Comparison of ENCODE assay signal across 16 mouse cellular contexts in genomic region chr6:16077195-16077810, GRCm38 (mm10).
A peak's percentile ranks its signal among the peaks of the same experiment; 100 is the strongest.
DNase-seq lines count a peak whose midpoint lies in the region; ATAC-seq lines count a peak whose summit lies in the region.
"Had no signal": no experiment of that assay in that cellular context is flagged by ENCODE, and none has a peak within 500 bp of the region (broad histone marks: within the 10 kb centered on the region; RNA-seq: fewer than 3 reads in every experiment).

No protein-coding gene starts in this region.

- H3K9me3 ChIP-seq in hindbrain, embryonic 13.5 days: no peaks in the 10 kb centered on the region
- no peaks in the 10 kb centered on the region for H3K9me3 ChIP-seq in hindbrain, embryonic 11.5 days (ENCODE audit: control insufficient read depth, low read length)
- no peaks in the 10 kb centered on the region for H3K9me3 ChIP-seq in midbrain, embryonic 15.5 days
- H3K9me3 ChIP-seq in midbrain, embryonic 16.5 days (replicated peaks; ENCODE audit: control insufficient read depth, low read length, poor library complexity, severe bottlenecking): no peaks in the 10 kb centered on the region
- no peaks in the 10 kb centered on the region for H3K9me3 ChIP-seq in forebrain, embryonic 16.5 days (ENCODE audit: control insufficient read depth, low read length)
- H3K9me3 ChIP-seq: embryonic facial prominence, embryonic 10.5 days had no signal

- no peak overlapping the region for H3K4me2 ChIP-seq in hindbrain, embryonic 13.5 days
- H3K4me2 ChIP-seq in hindbrain, embryonic 11.5 days (replicated peaks; ENCODE audit: low read depth, low read length): no peak overlapping the region
- no peak overlapping the region for H3K4me2 ChIP-seq in midbrain, embryonic 15.5 days
- no peak overlapping the region for H3K4me2 ChIP-seq in midbrain, embryonic 16.5 days (ENCODE audit: low read length)
- no peak overlapping the region for H3K4me2 ChIP-seq in forebrain, embryonic 16.5 days (ENCODE audit: low read length)
- H3K4me2 ChIP-seq: heart, embryonic 11.5 days had no signal

- H3K27ac ChIP-seq in hindbrain, embryonic 13.5 days: no peak overlapping the region
- H3K27ac ChIP-seq in hindbrain, embryonic 11.5 days (ENCODE audit: low read depth, low read length): no peak overlapping the region
- H3K27ac ChIP-seq in midbrain, embryonic 15.5 days: no peak overlapping the region
- H3K27ac ChIP-seq in midbrain, embryonic 16.5 days (ENCODE audit: low read length): no peak overlapping the region
- H3K27ac ChIP-seq in forebrain, embryonic 16.5 days (ENCODE audit: low read length): no peak overlapping the region
- H3K27ac ChIP-seq: embryonic facial prominence, embryonic 10.5 days had no signal

- DNase-seq in hindbrain, embryonic 11.5 days (ENCODE audit: low spot score): no peak
- peak; percentile 56 for DNase-seq in retina, embryonic 14.5 days (ENCODE audit: low spot score)
- DNase-seq in lung, postnatal 25 days (ENCODE audit: low spot score): no peak
- DNase-seq in heart, postnatal 14 days: no peak
- DNase-seq: cerebellum, adult 2 months; kidney, adult 8-10 months; liver; right cerebral cortex, postnatal 4 days; thymus, adult 2 months had no signal

- no peak overlapping the region for H3K9ac ChIP-seq in hindbrain, embryonic 13.5 days
- no peak overlapping the region for H3K9ac ChIP-seq in hindbrain, embryonic 11.5 days (ENCODE audit: low read depth, low read length)
- no peak overlapping the region for H3K9ac ChIP-seq in midbrain, embryonic 15.5 days
- no peak overlapping the region for H3K9ac ChIP-seq in midbrain, embryonic 16.5 days (ENCODE audit: low read depth, low read length)
- H3K9ac ChIP-seq in forebrain, embryonic 16.5 days (replicated peaks; ENCODE audit: low read depth, low read length): no peak overlapping the region

- peaks cover 5% of the 10 kb centered on the region; the same call in 1 of the 2 replicates for H3K4me1 ChIP-seq in hindbrain, embryonic 13.5 days (replicated peaks)
- H3K4me1 ChIP-seq in hindbrain, embryonic 11.5 days (replicated peaks; ENCODE audit: control insufficient read depth, insufficient read depth, low read length): no peaks in the 10 kb centered on the region
- no peaks in the 10 kb centered on the region for H3K4me1 ChIP-seq in midbrain, embryonic 15.5 days
- no peaks in the 10 kb centered on the region for H3K4me1 ChIP-seq in midbrain, embryonic 16.5 days (ENCODE audit: control insufficient read depth, insufficient read depth, low read length)
- peaks cover 5% of the 10 kb centered on the region; the same call in 1 of the 2 replicates for H3K4me1 ChIP-seq in forebrain, embryonic 16.5 days (replicated peaks; ENCODE audit: control insufficient read depth, insufficient read depth, low read length)

- H3K36me3 ChIP-seq in hindbrain, embryonic 13.5 days: no peaks in the 10 kb centered on the region
- H3K36me3 ChIP-seq in hindbrain, embryonic 11.5 days (ENCODE audit: control insufficient read depth, insufficient read depth, low read length): no peaks in the 10 kb centered on the region
- H3K36me3 ChIP-seq in midbrain, embryonic 15.5 days (replicated peaks): no peaks in the 10 kb centered on the region
- H3K36me3 ChIP-seq in midbrain, embryonic 16.5 days (ENCODE audit: control insufficient read depth, insufficient read depth, low read length): no peaks in the 10 kb centered on the region
- H3K36me3 ChIP-seq in forebrain, embryonic 16.5 days (ENCODE audit: control insufficient read depth, insufficient read depth): no peaks in the 10 kb centered on the region
- H3K36me3 ChIP-seq: embryonic facial prominence, embryonic 10.5 days had no signal

- no peak overlapping the region for H3K4me3 ChIP-seq in hindbrain, embryonic 13.5 days
- H3K4me3 ChIP-seq in hindbrain, embryonic 11.5 days (ENCODE audit: low read depth, low read length): no peak overlapping the region
- H3K4me3 ChIP-seq in midbrain, embryonic 15.5 days: no peak overlapping the region
- no peak overlapping the region for H3K4me3 ChIP-seq in midbrain, embryonic 16.5 days (ENCODE audit: low read depth, low read length)
- H3K4me3 ChIP-seq in forebrain, embryonic 16.5 days (replicated peaks; ENCODE audit: low read length): no peak overlapping the region
- H3K4me3 ChIP-seq: embryonic facial prominence, embryonic 10.5 days had no signal

- ATAC-seq in hindbrain, embryonic 13.5 days (ENCODE audit: low FRiP score): peak; percentile 59; the same call in 1 of the 2 replicates
- no peak for ATAC-seq in hindbrain, embryonic 11.5 days (ENCODE audit: low FRiP score)
- 0 out of 2 replicates have a peak, but pooled peaks have one; percentile 45 for ATAC-seq in midbrain, embryonic 15.5 days (replicated peaks)
- no peak for ATAC-seq in midbrain, embryonic 16.5 days
- peak; percentile 63; the same call in 1 of the 2 replicates for ATAC-seq in forebrain, embryonic 16.5 days
- ATAC-seq: lung, postnatal 0 days had no signal

- intact Hi-C loops in heart, postnatal 14 days (cut with DNase I): no loop called here

- WGBS in hindbrain, embryonic 13.5 days: 77% methylated on average over 4 of the region's 4 CpGs
- WGBS in hindbrain, embryonic 11.5 days: 81% methylated on average over 4 of the region's 4 CpGs
- WGBS in midbrain, embryonic 15.5 days: 70% methylated on average over 4 of the region's 4 CpGs
- 63% methylated on average over 4 of the region's 4 CpGs for WGBS in midbrain, embryonic 16.5 days
- 26% methylated on average over 4 of the region's 4 CpGs for WGBS in forebrain, embryonic 16.5 days

- H3K27me3 ChIP-seq in hindbrain, embryonic 13.5 days: no peaks in the 10 kb centered on the region
- H3K27me3 ChIP-seq in hindbrain, embryonic 11.5 days (ENCODE audit: control insufficient read depth, insufficient read depth, low read length): no peaks in the 10 kb centered on the region
- no peaks in the 10 kb centered on the region for H3K27me3 ChIP-seq in midbrain, embryonic 15.5 days (replicated peaks)
- H3K27me3 ChIP-seq in midbrain, embryonic 16.5 days (ENCODE audit: control insufficient read depth, insufficient read depth, low read depth, low read length): no peaks in the 10 kb centered on the region
- H3K27me3 ChIP-seq in forebrain, embryonic 16.5 days (replicated peaks; ENCODE audit: control insufficient read depth, insufficient read depth, low read length): no peaks in the 10 kb centered on the region; the same call in 1 of the 2 replicates

Comparison
In these comparisons a context has a peak if more than half of its experiments do, and no peak if none do; other contexts are left out.
1. ATAC-seq: peak in hindbrain, embryonic 13.5 days (single experiment), midbrain, embryonic 15.5 days (single experiment) and forebrain, embryonic 16.5 days (single experiment); none in hindbrain, embryonic 11.5 days (single experiment) and midbrain, embryonic 16.5 days (single experiment).